Mouse (Mus musculus) heart, postnatal 25 days (tissue): ENCODE results near the gene Adam26a. TPM values are rescaled to one million over a fixed set of nuclear protein-coding genes. Genes with fewer than 3 reads are reported as not detected.
"Not testable (repeated sequence)": the region's sequence is repeated elsewhere in the genome, so short reads cannot be mapped to it uniquely, and the experiment has no call there.

ENCODE experiments used
- DNase-seq: peaks from one replicate; pipeline ENCODE4 v3.0.0; 2022; ENCODE audit warnings: low spot score
- intact Hi-C: fragments of 180-260 bp; cut with DNase I; formaldehyde crosslinking; loops from one replicate; pipeline ENCODE4 v1.15.1; 2025
- total RNA-seq, 2 experiments: library from RNA; stranded (reverse); gene quantifications; 2 replicates each; pipeline ENCODE4 v1.2.3; 2021

The Adam26a gene
- total RNA-seq = not detected

DNA sequence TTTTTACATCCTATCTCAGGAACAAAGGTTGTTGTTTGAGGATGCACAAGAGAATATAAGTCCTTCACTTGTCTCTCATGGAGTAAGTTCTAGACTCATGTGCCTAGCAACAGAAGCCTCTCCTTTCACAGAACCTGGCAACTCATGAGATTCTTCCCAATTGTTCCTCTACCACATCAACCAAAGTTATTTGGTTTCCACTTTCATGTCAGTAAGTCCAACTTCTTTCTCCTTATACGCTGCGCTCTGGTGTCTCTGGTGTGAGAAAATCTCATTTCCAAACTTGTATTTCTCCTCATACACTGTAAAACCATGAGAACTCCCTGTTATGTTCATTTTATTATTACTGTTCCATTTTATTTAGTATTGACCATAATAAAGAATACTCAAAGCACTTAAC is at the start of gene Adam26a:
Gene Adam26a, minus strand, starts transcription at position 101 of the 400 bp plus-strand sequence.
- DNase-seq = not testable (repeated sequence)
- intact Hi-C loops = loop anchor here (5.0 kb wide), 1 partner anchor 54 kb away; no protein-coding TSS in a partner anchor

DNA sequence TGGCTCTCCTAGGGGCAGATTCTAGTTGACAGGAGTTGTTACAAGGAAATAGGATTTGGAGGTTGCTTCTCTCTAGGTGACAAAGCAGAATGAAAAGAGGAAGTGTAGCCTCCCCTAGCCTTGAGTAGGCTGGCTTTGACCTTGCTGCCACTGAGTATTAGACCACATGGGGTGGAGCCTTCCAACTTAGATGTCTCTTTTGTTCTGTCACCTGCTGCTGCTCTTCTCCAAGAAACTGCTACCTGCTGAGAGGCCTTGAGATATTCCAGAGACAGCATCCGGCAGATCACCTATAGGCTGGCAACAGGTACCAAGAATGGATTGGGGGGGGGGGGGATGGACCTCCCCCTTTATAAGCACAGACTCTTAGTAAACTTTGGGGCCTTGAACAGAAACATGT is 39.5 kb upstream of the Adam26a start:
- intact Hi-C loops = no loop called here
- DNase-seq = no peak

DNA sequence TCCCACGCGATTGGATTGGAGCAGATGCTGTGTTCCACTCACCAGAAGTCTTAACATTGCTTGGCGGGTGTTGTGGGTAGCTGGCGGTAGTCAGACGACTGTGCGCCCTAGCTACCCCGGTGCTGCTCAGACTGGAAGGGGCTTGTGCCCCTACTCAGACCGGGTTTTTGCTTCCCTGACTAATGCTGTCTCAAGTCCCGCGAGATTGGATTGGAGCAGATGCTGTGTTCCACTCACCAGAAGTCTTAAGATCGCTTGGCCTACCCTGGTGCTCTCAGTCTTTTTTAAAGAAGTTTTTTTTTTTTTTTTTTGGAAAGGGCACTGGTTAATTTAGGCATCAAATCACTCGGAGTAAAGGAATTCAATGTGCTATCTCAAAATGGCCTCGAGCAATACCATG is 27.1 kb upstream of the Adam26a start:
- intact Hi-C loops, DNase-seq: not testable (repeated sequence)

DNA sequence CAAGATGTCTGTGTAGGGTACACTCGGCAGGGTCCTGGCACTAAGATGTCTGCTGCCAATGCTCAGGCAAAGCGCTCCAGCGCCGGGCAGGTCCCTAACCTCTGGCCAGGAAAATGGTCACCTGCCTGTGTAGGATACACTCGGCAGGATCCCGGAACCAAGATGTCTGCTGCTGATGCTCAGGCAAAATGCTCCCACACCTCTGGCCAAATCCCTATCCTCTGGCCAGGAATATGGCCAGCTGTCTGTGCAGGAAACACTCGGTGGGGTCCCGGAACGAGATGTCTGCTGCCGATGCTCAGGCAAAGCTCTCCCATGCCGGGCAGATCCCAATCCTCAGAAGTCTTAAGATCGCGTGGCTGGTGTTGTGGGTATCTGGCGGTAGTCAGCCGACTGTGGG is 26.7 kb upstream of the Adam26a start:
- intact Hi-C loops, DNase-seq: not testable (repeated sequence)

DNA sequence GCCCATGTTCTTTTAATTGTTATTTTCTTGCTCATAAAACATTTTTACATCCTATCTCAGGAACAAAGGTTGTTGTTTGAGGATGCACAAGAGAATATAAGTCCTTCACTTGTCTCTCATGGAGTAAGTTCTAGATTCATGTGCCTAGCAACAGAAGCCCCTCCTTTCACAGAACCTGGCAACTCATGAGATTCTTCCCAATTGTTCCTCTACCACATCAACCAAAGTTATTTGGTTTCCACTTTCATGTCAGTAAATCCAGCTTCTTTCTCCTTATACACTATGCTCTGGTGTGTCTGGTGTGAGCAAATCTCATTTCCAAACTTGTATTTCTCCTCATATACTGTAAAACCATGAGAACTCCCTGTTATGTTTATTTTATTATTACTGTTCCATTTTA is 48.5 kb downstream of the Adam26a start, which contains the start of gene Adam26b:
Gene Adam26b, minus strand, starts transcription at position 101 of the 400 bp plus-strand sequence.
- intact Hi-C loops = not testable (repeated sequence)

More for the DNA sequence above, 48.5 kb downstream of the Adam26a start, which contains the start of gene Adam26b:
- not testable (repeated sequence) for DNase-seq

Other genes starting within 250 kb of the Adam26a start
- not detected for gene Adam26b, start 48.6 kb downstream of the Adam26a start, total RNA-seq
- gene Gm5346, start 50.6 kb upstream of the Adam26a start, total RNA-seq = not detected
- not detected for gene Adam34, start 133.3 kb upstream of the Adam26a start, total RNA-seq